Mouse (Mus musculus): ENCODE measurements around the gene Vcp.
A peak's percentile ranks its signal among the peaks of the same experiment; 100 is the strongest.
"Not testable (repeated sequence)": the region's sequence is repeated elsewhere in the genome, so short reads cannot be mapped to it uniquely, and the experiment has no call there.

Gene Vcp

GRCm38 (mm10) chr4:43029121-43029520, 28.8 kb upstream of the Vcp start:
- DNase-seq (ENCODE audit: low spot score): no peak

- DNase-seq (ENCODE audit: low spot score): peak; percentile 88
Observed at GRCm38 (mm10) chr4:43025084-43025960, 25.0 kb upstream of the Vcp start, which contains the start of gene Pigo. Gene Pigo, minus strand, starts transcription at chr4:43025819.

GRCm38 (mm10) chr4:43024673-43025072, 24.4 kb upstream of the Vcp start:
- DNase-seq (ENCODE audit: low spot score): no peak

- no peak for DNase-seq (ENCODE audit: low spot score)
Observed at GRCm38 (mm10) chr4:43021341-43021740, 21.0 kb upstream of the Vcp start.

- no peak for DNase-seq (ENCODE audit: low spot score)
Observed at GRCm38 (mm10) chr4:43020876-43021275, 20.6 kb upstream of the Vcp start.

- DNase-seq (ENCODE audit: low spot score): no peak
Observed at GRCm38 (mm10) chr4:43019641-43020465, 19.5 kb upstream of the Vcp start.

- DNase-seq (ENCODE audit: low spot score): no peak
Observed at GRCm38 (mm10) chr4:43019176-43019575, 18.9 kb upstream of the Vcp start.

GRCm38 (mm10) chr4:43018156-43018555, 17.8 kb upstream of the Vcp start:
- DNase-seq (ENCODE audit: low spot score): no peak

GRCm38 (mm10) chr4:43012091-43012490, 11.8 kb upstream of the Vcp start:
- DNase-seq (ENCODE audit: low spot score): no peak

GRCm38 (mm10) chr4:43010161-43011038, 10.1 kb upstream of the Vcp start, which contains the start of gene Fancg:
Gene Fancg, minus strand, starts transcription at chr4:43010506.
- DNase-seq (ENCODE audit: low spot score): peak; percentile 65

GRCm38 (mm10) chr4:43005765-43006164, 5.5 kb upstream of the Vcp start:
- DNase-seq (ENCODE audit: low spot score): peak; percentile 32

- no peak for DNase-seq (ENCODE audit: low spot score)
Observed at GRCm38 (mm10) chr4:43004951-43005350, 4.6 kb upstream of the Vcp start.

GRCm38 (mm10) chr4:43002756-43003439, 2.6 kb upstream of the Vcp start:
- no peak for DNase-seq (ENCODE audit: low spot score)

- DNase-seq (ENCODE audit: low spot score): no peak
Observed at GRCm38 (mm10) chr4:43001272-43001671, 965 bp upstream of the Vcp start.

- peak; percentile 72 for DNase-seq (ENCODE audit: low spot score)
Observed at GRCm38 (mm10) chr4:42999451-43000140, 711 bp downstream of the Vcp start.

GRCm38 (mm10) chr4:42998022-42998421, 2.3 kb downstream of the Vcp start:
- no peak for DNase-seq (ENCODE audit: low spot score)

GRCm38 (mm10) chr4:42988296-42988695, 12.0 kb downstream of the Vcp start:
- DNase-seq (ENCODE audit: low spot score): no peak

GRCm38 (mm10) chr4:42980467-42980866, 19.8 kb downstream of the Vcp start:
- not testable (repeated sequence) for DNase-seq (ENCODE audit: low spot score)

- DNase-seq (ENCODE audit: low spot score): no peak
Observed at GRCm38 (mm10) chr4:42978062-42978461, 22.2 kb downstream of the Vcp start.

GRCm38 (mm10) chr4:42973868-42974267, 26.4 kb downstream of the Vcp start:
- no peak for DNase-seq (ENCODE audit: low spot score)

GRCm38 (mm10) chr4:42972952-42973351, 27.4 kb downstream of the Vcp start:
- DNase-seq (ENCODE audit: low spot score): no peak
